Mouse (Mus musculus) testis, postnatal 10 days (tissue): ENCODE results near the gene Ttll2.
"Not testable (repeated sequence)": the region's sequence is repeated elsewhere in the genome, so short reads cannot be mapped to it uniquely, and the experiment has no call there.

ENCODE experiments used
- DNase-seq: peaks from one replicate; pipeline ENCODE4 v3.0.0; 2021; ENCODE audit warnings: low spot score

Ttll2 gene

DNA sequence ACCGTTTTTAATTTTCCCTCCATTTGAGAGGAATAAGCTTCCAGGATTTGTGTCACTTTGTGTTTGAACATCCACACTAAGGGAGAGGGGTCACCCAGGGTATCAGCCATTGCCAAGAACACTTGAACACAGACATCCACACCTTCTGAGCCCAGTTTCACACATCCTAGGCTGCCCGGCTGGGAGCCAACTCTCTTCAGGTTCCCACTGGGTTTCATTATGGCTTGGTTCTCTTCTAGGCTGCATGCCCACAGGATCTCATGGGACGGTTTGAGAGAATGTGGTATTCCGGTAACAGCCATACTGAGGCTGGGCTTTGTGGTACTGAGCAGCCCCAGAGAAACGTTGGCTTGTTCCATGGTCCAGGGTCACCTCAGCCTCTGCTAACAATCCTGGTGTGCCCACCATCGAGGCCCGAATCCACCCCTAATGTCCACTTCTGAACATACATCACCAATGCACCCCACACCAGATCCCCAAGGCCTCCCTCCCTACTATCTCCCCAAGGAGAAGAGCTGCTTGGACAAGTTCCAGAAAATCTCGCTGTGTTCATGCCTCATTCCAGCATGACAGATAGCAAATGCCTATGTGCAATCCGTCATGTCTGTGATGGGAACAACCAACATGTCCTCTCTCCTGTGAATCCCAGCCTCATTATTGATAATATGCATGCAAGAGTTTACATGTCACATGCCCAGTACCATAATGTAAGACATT is 8.4 kb upstream of the Ttll2 start:
- DNase-seq, result not testable (repeated sequence)

GRCm38 (mm10) chr17:7359806-7360205 is 7.3 kb upstream of the Ttll2 start:
- DNase-seq, result not testable (repeated sequence)

GRCm38 (mm10) chr17:7348765-7349164 is 3.7 kb downstream of the Ttll2 start:
- DNase-seq, result not testable (repeated sequence)

DNA sequence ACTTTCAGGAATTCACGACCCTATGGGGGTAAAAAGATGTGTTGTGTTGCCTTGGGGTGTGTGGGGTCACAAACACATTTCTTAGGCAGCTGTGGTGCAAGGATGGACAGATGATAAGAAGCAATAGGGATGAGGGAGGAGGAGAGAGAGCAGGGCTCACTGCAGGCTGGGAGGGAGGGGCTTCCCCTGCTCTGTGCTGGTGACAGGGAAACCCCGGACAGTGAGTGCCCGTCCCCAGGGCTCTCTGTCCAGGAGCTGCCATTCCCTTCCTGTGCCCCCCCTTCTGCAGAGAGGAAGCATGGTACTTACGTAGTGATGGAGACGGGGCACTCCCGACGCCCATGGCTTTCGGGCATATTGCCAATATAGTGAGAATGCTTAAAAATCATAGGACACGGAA is 15.1 kb downstream of the Ttll2 start:
- not testable (repeated sequence) for DNase-seq

GRCm38 (mm10) chr17:7332745-7333144 is 19.8 kb downstream of the Ttll2 start:
- not testable (repeated sequence) for DNase-seq

- not testable (repeated sequence) for DNase-seq
Measured at GRCm38 (mm10) chr17:7326415-7326814, 26.1 kb downstream of the Ttll2 start.

- not testable (repeated sequence) for DNase-seq
Measured at GRCm38 (mm10) chr17:7324346-7324745, 28.1 kb downstream of the Ttll2 start, which contains the start of gene Tcp10a. TSS of gene Tcp10a (plus strand) at chr17:7324646.

DNA sequence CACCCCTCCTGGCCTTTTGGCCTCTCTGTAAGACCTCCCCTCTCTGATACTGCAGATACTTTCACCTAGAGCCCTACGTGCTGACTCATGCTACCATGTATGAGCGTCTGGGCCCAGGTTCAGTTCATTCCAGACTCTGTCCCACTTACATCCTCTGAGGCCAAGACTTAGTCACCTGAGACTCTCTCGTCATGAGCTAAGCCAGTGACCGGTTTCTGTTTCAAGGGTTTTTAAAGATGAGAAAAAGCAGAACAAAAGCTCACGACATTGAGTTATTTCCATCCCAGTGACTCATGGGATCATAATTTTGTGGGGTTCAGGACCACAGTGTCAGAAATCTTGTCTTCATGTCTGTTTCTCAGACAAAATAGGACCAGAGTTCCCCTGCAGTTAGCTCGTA is 32.7 kb downstream of the Ttll2 start:
- DNase-seq, result not testable (repeated sequence)

- DNase-seq, result not testable (repeated sequence)
Measured at GRCm38 (mm10) chr17:7315693-7316382, 36.7 kb downstream of the Ttll2 start.

DNA sequence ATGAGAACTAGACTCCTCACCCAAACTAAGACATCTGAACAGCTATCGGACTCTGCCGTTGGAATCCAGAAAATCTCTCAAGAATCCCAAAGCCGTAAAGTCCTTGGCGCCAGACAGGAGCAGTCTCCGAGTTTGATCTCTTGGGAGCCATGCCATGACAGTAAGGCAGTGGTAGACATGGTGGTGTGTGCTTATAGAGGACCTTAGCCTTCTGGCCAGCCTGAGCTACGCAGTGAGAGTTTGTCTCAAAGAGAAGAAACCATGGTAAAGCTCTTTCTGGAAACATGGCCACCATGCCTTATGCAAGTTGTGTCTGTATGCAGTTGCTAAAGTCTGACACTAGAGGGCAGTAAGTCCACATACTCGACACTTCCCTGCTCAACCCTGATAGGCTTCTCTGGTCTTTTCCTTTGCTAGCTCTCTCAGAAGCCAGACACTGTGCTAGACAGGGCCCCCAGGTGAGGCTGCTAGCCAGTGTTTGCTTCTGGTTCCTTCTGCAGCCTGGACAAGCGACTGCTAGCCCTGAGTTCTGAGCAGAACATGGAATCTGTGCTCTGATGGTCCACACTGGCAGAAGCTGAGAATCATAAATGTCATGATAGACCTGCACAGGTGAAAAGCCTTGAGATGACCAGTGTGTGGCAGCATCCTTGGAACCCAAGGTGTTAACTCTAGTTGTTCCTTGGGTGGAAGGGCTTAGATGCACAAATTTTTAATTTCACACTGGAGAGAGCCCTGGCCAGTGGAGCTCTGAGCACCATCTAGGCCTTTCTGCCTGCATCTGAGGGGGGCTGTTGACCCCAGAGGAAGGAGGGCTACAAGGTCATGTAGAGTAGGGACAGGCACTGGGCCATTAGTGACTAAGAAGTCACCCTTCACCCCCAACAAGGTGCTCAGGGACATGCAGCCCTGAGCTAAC is 46.0 kb downstream of the Ttll2 start:
- DNase-seq, result not testable (repeated sequence)
